19 mouse cellular contexts compared by ENCODE assay signal in genomic region chr7:98794444-98794843, GRCm38 (mm10). TPM values are rescaled to one million over a fixed set of nuclear protein-coding genes. Genes with fewer than 3 reads are reported as not detected.
"Had no signal": no experiment of that assay in that cellular context is flagged by ENCODE, and none has a peak within 500 bp of the region (broad histone marks: within the 10 kb centered on the region; RNA-seq: fewer than 3 reads in every experiment).

No protein-coding gene starts in this region.

- DNase-seq: kidney, postnatal 10 days; kidney, postnatal 4 days; liver; liver, embryonic 13.5 days; liver, postnatal 0 days; lung, postnatal 14 days; retina, postnatal 1 day; right cerebral cortex, postnatal 4 days; thymus, adult 2 months; thymus, postnatal 25 days had no signal

- H3K27ac ChIP-seq: layer of hippocampus, adult 2 months; limb, embryonic 12.5 days; liver, embryonic 13.5 days; lung, embryonic 15.5 days; macrophage; midbrain, embryonic 15.5 days; neural tube, embryonic 13.5 days; stomach, embryonic 15.5 days had no signal

- H3K4me2 ChIP-seq: limb, embryonic 12.5 days; liver, embryonic 13.5 days; lung, embryonic 15.5 days; midbrain, embryonic 11.5 days; midbrain, embryonic 15.5 days; neural tube, embryonic 13.5 days; stomach, embryonic 15.5 days had no signal

- ATAC-seq: liver, postnatal 0 days; midbrain, embryonic 15.5 days had no signal

- H3K27me3 ChIP-seq: lung, embryonic 15.5 days; midbrain, embryonic 15.5 days; neural tube, embryonic 13.5 days; stomach, embryonic 15.5 days had no signal

- H3K4me3 ChIP-seq: layer of hippocampus, adult 2 months; limb, embryonic 12.5 days; liver, embryonic 13.5 days; lung, embryonic 15.5 days; megakaryocyte, embryonic 14.5 days; midbrain, embryonic 15.5 days; neural tube, embryonic 13.5 days; stomach, embryonic 15.5 days had no signal

- H3K4me1 ChIP-seq: megakaryocyte, embryonic 14.5 days; midbrain, embryonic 15.5 days had no signal

- H3K36me3 ChIP-seq: limb, embryonic 12.5 days; liver, embryonic 13.5 days; lung, embryonic 15.5 days; midbrain, embryonic 15.5 days; neural tube, embryonic 13.5 days; stomach, embryonic 15.5 days had no signal

- H3K9ac ChIP-seq: limb, embryonic 12.5 days; liver, embryonic 13.5 days; liver, postnatal 0 days; lung, embryonic 15.5 days; midbrain, embryonic 15.5 days; neural tube, embryonic 13.5 days; stomach, embryonic 15.5 days had no signal

- H3K9me3 ChIP-seq: limb, embryonic 12.5 days; liver, embryonic 13.5 days; lung, embryonic 15.5 days; megakaryocyte, embryonic 14.5 days; midbrain, embryonic 15.5 days; neural tube, embryonic 13.5 days; stomach, embryonic 15.5 days had no signal

RNA-seq across cellular contexts. Expression of gene Wnt11, which starts 40.5 kb away (rescaled TPM):
- polyA plus RNA-seq: macrophage had no signal
